Mouse (Mus musculus) cerebellum, postnatal 36 days (tissue): ENCODE data around the gene Rftn1.

Experiments
- DNase-seq, 2 experiments: peaks; one replicate each; pipeline ENCODE4 v3.0.0; 2021 to 2022; ENCODE audit warnings: mixed read lengths in 2 of 2

Gene Rftn1

GRCm38 (mm10) chr17:50089725-50090124, 100.7 kb downstream of the Rftn1 start:
- DNase-seq: no peak

- DNase-seq: no peak
Measured at GRCm38 (mm10) chr17:50088054-50088453, 102.4 kb downstream of the Rftn1 start.

- DNase-seq: no peak
Measured at GRCm38 (mm10) chr17:50086887-50087286, 103.6 kb downstream of the Rftn1 start.

GRCm38 (mm10) chr17:50084721-50085120, 105.8 kb downstream of the Rftn1 start:
- DNase-seq: no peak

- DNase-seq: no peak
Measured at GRCm38 (mm10) chr17:50083937-50084336, 106.5 kb downstream of the Rftn1 start.

GRCm38 (mm10) chr17:50082947-50083346, 107.5 kb downstream of the Rftn1 start:
- DNase-seq: no peak

GRCm38 (mm10) chr17:50081647-50082046, 108.8 kb downstream of the Rftn1 start:
- DNase-seq: no peak

GRCm38 (mm10) chr17:50080991-50081390, 109.5 kb downstream of the Rftn1 start:
- DNase-seq: no peak

- DNase-seq: no peak
Measured at GRCm38 (mm10) chr17:50078749-50079148, 111.7 kb downstream of the Rftn1 start.

GRCm38 (mm10) chr17:50072982-50073965, 117.2 kb downstream of the Rftn1 start:
- no peak for DNase-seq

- no peak for DNase-seq
Measured at GRCm38 (mm10) chr17:50071602-50071988, 118.9 kb downstream of the Rftn1 start.

GRCm38 (mm10) chr17:50070822-50071601, 119.5 kb downstream of the Rftn1 start:
- DNase-seq: no peak

GRCm38 (mm10) chr17:50069897-50070636, 120.4 kb downstream of the Rftn1 start:
- no peak for DNase-seq

- DNase-seq: no peak
Measured at GRCm38 (mm10) chr17:50069205-50069604, 121.3 kb downstream of the Rftn1 start.

GRCm38 (mm10) chr17:50068681-50069138, 121.8 kb downstream of the Rftn1 start:
- no peak for DNase-seq

GRCm38 (mm10) chr17:50067774-50068680, 122.4 kb downstream of the Rftn1 start:
- no peak for DNase-seq

- no peak for DNase-seq
Measured at GRCm38 (mm10) chr17:50066822-50067713, 123.4 kb downstream of the Rftn1 start.

GRCm38 (mm10) chr17:50063832-50064627, 126.4 kb downstream of the Rftn1 start:
- DNase-seq: no peak

GRCm38 (mm10) chr17:50062649-50063048, 127.8 kb downstream of the Rftn1 start:
- DNase-seq: no peak

GRCm38 (mm10) chr17:50061446-50061845, 129.0 kb downstream of the Rftn1 start:
- no peak for DNase-seq
